Mouse (Mus musculus): Measurements from ENCODE around the gene Zyx.

Zyx gene

GRCm38 (mm10) chr6:42350968-42351775 lies 1.7 kb downstream of the Zyx start:
- DNase-seq = peak in 1 of 2 experiments; percentile 22

- DNase-seq = no peak
These were observed 2.5 kb downstream of the Zyx start for GRCm38 (mm10) chr6:42351776-42352485.

- DNase-seq = no peak
These were observed 3.0 kb downstream of the Zyx start for GRCm38 (mm10) chr6:42352486-42352846.

- no peak for DNase-seq
These were observed 3.8 kb downstream of the Zyx start for GRCm38 (mm10) chr6:42353180-42353579.

GRCm38 (mm10) chr6:42354076-42355019 lies 4.9 kb downstream of the Zyx start:
- peak; percentile 52 to 62 for DNase-seq

GRCm38 (mm10) chr6:42355366-42355765 lies 5.9 kb downstream of the Zyx start:
- no peak for DNase-seq

- no peak for DNase-seq
These were observed 6.6 kb downstream of the Zyx start for GRCm38 (mm10) chr6:42355794-42356600.

GRCm38 (mm10) chr6:42356913-42357312 lies 7.5 kb downstream of the Zyx start:
- no peak for DNase-seq

GRCm38 (mm10) chr6:42357901-42358300 lies 8.5 kb downstream of the Zyx start:
- no peak for DNase-seq

- no peak for DNase-seq
These were observed 9.5 kb downstream of the Zyx start for GRCm38 (mm10) chr6:42358901-42359300.

GRCm38 (mm10) chr6:42359364-42360147 lies 10.1 kb downstream of the Zyx start:
- no peak for DNase-seq

GRCm38 (mm10) chr6:42360231-42360840 lies 10.9 kb downstream of the Zyx start:
- DNase-seq = no peak

- no peak for DNase-seq
These were observed 11.8 kb downstream of the Zyx start for GRCm38 (mm10) chr6:42361041-42361895.

GRCm38 (mm10) chr6:42362074-42362473 lies 12.6 kb downstream of the Zyx start:
- no peak for DNase-seq

GRCm38 (mm10) chr6:42362497-42362896 lies 13.1 kb downstream of the Zyx start:
- DNase-seq = no peak

- no peak for DNase-seq
These were observed 13.5 kb downstream of the Zyx start for GRCm38 (mm10) chr6:42362974-42363373.

GRCm38 (mm10) chr6:42364066-42364465 lies 14.6 kb downstream of the Zyx start:
- no peak for DNase-seq

- DNase-seq = no peak
These were observed 15.2 kb downstream of the Zyx start for GRCm38 (mm10) chr6:42364607-42365006.

- no peak for DNase-seq
These were observed 15.8 kb downstream of the Zyx start for GRCm38 (mm10) chr6:42365215-42365614.

- no peak for DNase-seq
These were observed 20.4 kb downstream of the Zyx start for GRCm38 (mm10) chr6:42369870-42370269.

Measured in cerebellum, postnatal 10 days (tissue).